Mouse (Mus musculus): ENCODE measurements around the gene Pnma1. TPM values are rescaled to one million over a fixed set of nuclear protein-coding genes. Genes with fewer than 3 reads are reported as not detected.
A peak's percentile ranks its signal among the peaks of the same experiment; 100 is the strongest.

The Pnma1 gene
- polyA plus RNA-seq, 1 experiment from 2014 or later: 0.68 TPM

GRCm38 (mm10) chr12:84188881-84189444, 40.7 kb upstream of the Pnma1 start:
- H3K27me3 ChIP-seq (replicated peaks): no peaks in the 10 kb centered on the region
- H3K27ac ChIP-seq (ENCODE audit: poor library complexity, severe bottlenecking): 0 out of 2 replicates have a peak overlapping the region, but pooled peaks have one; percentile 58
- peak overlapping the region; percentile 15 for H3K9ac ChIP-seq
- no peak for ATAC-seq (ENCODE audit: insufficient number of reproducible peaks, low FRiP score)
- peaks cover 4% of the 10 kb centered on the region; the same call in 1 of the 2 replicates for H3K36me3 ChIP-seq
- WGBS: 69% methylated on average over 14 of the region's 14 CpGs
- peaks cover 83% of the 10 kb centered on the region for H3K4me1 ChIP-seq (replicated peaks)
- H3K9me3 ChIP-seq (replicated peaks): no peaks in the 10 kb centered on the region
- no peak overlapping the region for H3K4me3 ChIP-seq
- no peak overlapping the region for H3K4me2 ChIP-seq

GRCm38 (mm10) chr12:84187752-84188601, 39.7 kb upstream of the Pnma1 start:
- Histone ChIP-seq H3K4me2 (peak overlapping the region; percentile 18; the same call in 1 of the 2 replicates), H3K36me3 (peaks cover 4% of the 10 kb centered on the region; the same call in 1 of the 2 replicates), H3K4me3 (no peak overlapping the region), H3K9me3 (replicated peaks) (no peaks in the 10 kb centered on the region), H3K9ac (peak overlapping the region; percentile 15), H3K27ac (ENCODE audit: poor library complexity, severe bottlenecking) (peak overlapping the region; percentile 58), H3K4me1 (replicated peaks) (peaks cover 83% of the 10 kb centered on the region), H3K27me3 (replicated peaks) (no peaks in the 10 kb centered on the region)
- WGBS: 58% methylated on average over 15 of the region's 15 CpGs
- no peak for ATAC-seq (ENCODE audit: insufficient number of reproducible peaks, low FRiP score)

GRCm38 (mm10) chr12:84186950-84187349, 38.7 kb upstream of the Pnma1 start:
- Histone ChIP-seq H3K9ac (no peak overlapping the region), H3K9me3 (replicated peaks) (no peaks in the 10 kb centered on the region), H3K4me1 (replicated peaks) (peaks cover 77% of the 10 kb centered on the region), H3K4me2 (no peak overlapping the region), H3K27me3 (replicated peaks) (no peaks in the 10 kb centered on the region), H3K36me3 (peaks cover 4% of the 10 kb centered on the region; the same call in 1 of the 2 replicates), H3K27ac (ENCODE audit: poor library complexity, severe bottlenecking) (peak overlapping the region; percentile 45), H3K4me3 (no peak overlapping the region)
- WGBS: 52% methylated on average over 5 of the region's 5 CpGs
- ATAC-seq (ENCODE audit: insufficient number of reproducible peaks, low FRiP score): no peak

- H3K27ac ChIP-seq (ENCODE audit: poor library complexity, severe bottlenecking): peak overlapping the region; percentile 45
- H3K4me2 ChIP-seq: no peak overlapping the region
- 87% methylated on average over 3 of the region's 3 CpGs for WGBS
- no peak overlapping the region for H3K9ac ChIP-seq
- H3K4me3 ChIP-seq: no peak overlapping the region
- H3K9me3 ChIP-seq (replicated peaks): no peaks in the 10 kb centered on the region
- peaks cover 77% of the 10 kb centered on the region for H3K4me1 ChIP-seq (replicated peaks)
- H3K27me3 ChIP-seq (replicated peaks): no peaks in the 10 kb centered on the region
- peaks cover 4% of the 10 kb centered on the region; the same call in 1 of the 2 replicates for H3K36me3 ChIP-seq
- no peak for ATAC-seq (ENCODE audit: insufficient number of reproducible peaks, low FRiP score)
Measured at GRCm38 (mm10) chr12:84186536-84186935, 38.2 kb upstream of the Pnma1 start.

- peaks cover 77% of the 10 kb centered on the region for H3K4me1 ChIP-seq (replicated peaks)
- peaks cover 4% of the 10 kb centered on the region; the same call in 1 of the 2 replicates for H3K36me3 ChIP-seq
- no peak for ATAC-seq (ENCODE audit: insufficient number of reproducible peaks, low FRiP score)
- H3K9ac ChIP-seq: no peak overlapping the region
- H3K9me3 ChIP-seq (replicated peaks): no peaks in the 10 kb centered on the region
- no peak overlapping the region for H3K27ac ChIP-seq (ENCODE audit: poor library complexity, severe bottlenecking)
- no peak overlapping the region for H3K4me2 ChIP-seq
- H3K4me3 ChIP-seq: no peak overlapping the region
- 46% methylated on average over 6 of the region's 6 CpGs for WGBS
- H3K27me3 ChIP-seq (replicated peaks): no peaks in the 10 kb centered on the region
Measured at GRCm38 (mm10) chr12:84185547-84185946, 37.3 kb upstream of the Pnma1 start.

- Histone ChIP-seq H3K4me3 (no peak overlapping the region), H3K4me2 (no peak overlapping the region), H3K36me3 (peaks cover 4% of the 10 kb centered on the region; the same call in 1 of the 2 replicates), H3K4me1 (replicated peaks) (peaks cover 77% of the 10 kb centered on the region), H3K9ac (no peak overlapping the region), H3K9me3 (replicated peaks) (no peaks in the 10 kb centered on the region), H3K27ac (ENCODE audit: poor library complexity, severe bottlenecking) (no peak overlapping the region), H3K27me3 (replicated peaks) (no peaks in the 10 kb centered on the region)
- no peak for ATAC-seq (ENCODE audit: insufficient number of reproducible peaks, low FRiP score)
- WGBS: 59% methylated on average over 5 of the region's 5 CpGs
Measured at GRCm38 (mm10) chr12:84184979-84185378, 36.7 kb upstream of the Pnma1 start.

- Histone ChIP-seq H3K4me2 (no peak overlapping the region; the same call in 1 of the 2 replicates), H3K9me3 (replicated peaks) (no peaks in the 10 kb centered on the region), H3K9ac (no peak overlapping the region), H3K36me3 (peaks cover 4% of the 10 kb centered on the region; the same call in 1 of the 2 replicates), H3K4me1 (replicated peaks) (peaks cover 77% of the 10 kb centered on the region), H3K27ac (ENCODE audit: poor library complexity, severe bottlenecking) (peak overlapping the region; percentile 71), H3K27me3 (replicated peaks) (no peaks in the 10 kb centered on the region), H3K4me3 (no peak overlapping the region)
- WGBS: 76% methylated on average over 6 of the region's 6 CpGs
- no peak for ATAC-seq (ENCODE audit: insufficient number of reproducible peaks, low FRiP score)
Measured at GRCm38 (mm10) chr12:84181999-84182398, 33.7 kb upstream of the Pnma1 start.

GRCm38 (mm10) chr12:84180701-84181435, 32.6 kb upstream of the Pnma1 start:
- Histone ChIP-seq H3K9me3 (replicated peaks) (no peaks in the 10 kb centered on the region), H3K27ac (ENCODE audit: poor library complexity, severe bottlenecking) (peak overlapping the region; percentile 71), H3K36me3 (no peaks in the 10 kb centered on the region), H3K4me3 (no peak overlapping the region), H3K4me1 (replicated peaks) (peaks cover 77% of the 10 kb centered on the region), H3K4me2 (peak overlapping the region; percentile 40), H3K9ac (no peak overlapping the region; the same call in 1 of the 2 replicates), H3K27me3 (replicated peaks) (no peaks in the 10 kb centered on the region)
- WGBS: 15% methylated on average over 8 of the region's 8 CpGs
- ATAC-seq (ENCODE audit: insufficient number of reproducible peaks, low FRiP score): peak; percentile 53

GRCm38 (mm10) chr12:84180090-84180489, 31.8 kb upstream of the Pnma1 start:
- 0 out of 2 replicates have a peak overlapping the region, but pooled peaks have one; percentile 40 for H3K4me2 ChIP-seq
- no peaks in the 10 kb centered on the region for H3K36me3 ChIP-seq
- H3K4me1 ChIP-seq (replicated peaks): peaks cover 78% of the 10 kb centered on the region
- H3K9ac ChIP-seq: 0 out of 2 replicates have a peak overlapping the region, but pooled peaks have one; percentile 1
- no peak overlapping the region for H3K4me3 ChIP-seq
- no peaks in the 10 kb centered on the region for H3K9me3 ChIP-seq (replicated peaks)
- WGBS: 48% methylated on average over 3 of the region's 3 CpGs
- peak overlapping the region; percentile 2; the same call in 1 of the 2 replicates for H3K27ac ChIP-seq (ENCODE audit: poor library complexity, severe bottlenecking)
- ATAC-seq (ENCODE audit: insufficient number of reproducible peaks, low FRiP score): no peak
- H3K27me3 ChIP-seq (replicated peaks): no peaks in the 10 kb centered on the region

GRCm38 (mm10) chr12:84178652-84179445, 30.6 kb upstream of the Pnma1 start:
- WGBS: 52% methylated on average over 10 of the region's 10 CpGs
- Histone ChIP-seq H3K4me2 (no peak overlapping the region), H3K9ac (no peak overlapping the region), H3K27ac (ENCODE audit: poor library complexity, severe bottlenecking) (no peak overlapping the region), H3K27me3 (replicated peaks) (no peaks in the 10 kb centered on the region), H3K36me3 (peaks cover 4% of the 10 kb centered on the region), H3K4me1 (replicated peaks) (peaks cover 83% of the 10 kb centered on the region), H3K9me3 (replicated peaks) (no peaks in the 10 kb centered on the region), H3K4me3 (no peak overlapping the region)
- ATAC-seq (ENCODE audit: insufficient number of reproducible peaks, low FRiP score): no peak

Measured in heart, embryonic 12.5 days (tissue).